Mouse (Mus musculus): Measurements from ENCODE around the gene Kcnk5.

- TF ChIP-seq CTCF (IDR thresholded peaks at IDR 0.05; ENCODE audit: insufficient read depth, low read depth, low read length): no peak
- TF ChIP-seq POLR2A (IDR thresholded peaks at IDR 0.05; ENCODE audit: insufficient read depth, low read depth, low read length): no peak
Measured at GRCm38 (mm10) chr14:20203301-20203700, 21.7 kb upstream of the Kcnk5 start.
